Mouse (Mus musculus): ENCODE data around the gene Tspan3. TPM values are rescaled to one million over a fixed set of nuclear protein-coding genes. Genes with fewer than 3 reads are reported as not detected.

Gene Tspan3
- polyA plus RNA-seq, 1 experiment from 2014 or later: 400 TPM

DNA sequence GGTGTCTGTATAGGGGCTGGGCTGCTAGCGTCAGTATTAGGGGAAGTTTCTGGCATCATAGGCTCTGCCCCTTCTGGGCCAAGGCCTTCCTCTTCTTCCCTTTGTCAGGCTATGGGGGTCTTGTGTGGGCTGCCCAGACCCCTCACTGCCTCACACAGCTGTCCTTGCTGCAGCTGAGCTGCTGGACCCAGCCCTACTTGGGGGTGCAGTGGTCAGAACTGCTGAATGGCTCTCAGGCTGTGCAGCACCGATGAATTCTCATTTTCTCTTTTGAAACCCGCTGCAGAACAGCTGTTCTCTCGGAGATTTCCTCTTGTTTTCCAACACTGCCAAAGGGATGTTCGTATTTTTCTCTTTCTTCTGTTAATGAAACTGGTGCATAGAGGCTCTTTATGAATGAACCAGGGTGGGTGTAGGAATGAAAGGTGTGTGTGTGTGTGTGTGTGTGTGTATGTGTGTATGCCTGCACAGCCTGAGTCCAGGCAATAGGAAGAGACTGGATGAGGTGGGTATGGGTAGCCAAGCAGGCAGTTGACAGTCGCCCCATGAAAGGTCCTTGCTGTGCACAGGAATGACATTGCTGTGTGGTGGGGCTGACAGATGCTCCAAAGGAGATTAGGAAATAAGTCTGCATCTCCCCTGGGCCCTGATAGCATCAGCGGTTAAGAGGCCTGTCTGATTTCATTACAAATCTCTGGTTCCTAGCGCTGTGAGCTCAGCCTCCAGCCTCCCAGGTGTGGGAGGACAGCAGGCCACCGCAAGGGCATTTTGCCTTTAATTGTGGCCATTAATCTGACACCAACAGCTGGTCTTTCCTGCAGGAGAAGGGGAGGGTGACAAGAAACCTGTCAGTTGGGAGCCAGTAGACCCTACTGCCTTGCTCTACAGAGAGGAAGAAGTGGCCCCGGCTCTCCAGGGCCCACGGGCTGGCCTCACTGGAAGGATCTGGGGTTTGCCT is 26.5 kb upstream of the Tspan3 start:
- Histone ChIP-seq H3K36me3 (no peaks in the 10 kb centered on the region), H3K27me3 (replicated peaks) (peaks cover 11% of the 10 kb centered on the region), H3K4me1 (peaks cover 11% of the 10 kb centered on the region; the same call in 1 of the 2 replicates), H3K4me2 (no peak overlapping the region), H3K9me3 (no peaks in the 10 kb centered on the region), H3K9ac (no peak overlapping the region), H3K27ac (replicated peaks) (no peak overlapping the region), H3K4me3 (no peak overlapping the region)
- ATAC-seq (ENCODE audit: extremely low read depth, insufficient number of reproducible peaks, low FRiP score, low TSS enrichment): no peak
- 62% methylated on average over 11 of the region's 11 CpGs for WGBS

- Histone ChIP-seq H3K9me3 (no peaks in the 10 kb centered on the region), H3K9ac (no peak overlapping the region), H3K4me3 (no peak overlapping the region), H3K27me3 (replicated peaks) (no peaks in the 10 kb centered on the region), H3K36me3 (no peaks in the 10 kb centered on the region), H3K4me1 (peaks cover 15% of the 10 kb centered on the region), H3K27ac (replicated peaks) (0 out of 2 replicates have a peak overlapping the region, but pooled peaks have one; percentile 1), H3K4me2 (peak overlapping the region; percentile 46)
- 17% methylated on average over 8 of the region's 8 CpGs for WGBS
- ATAC-seq (ENCODE audit: extremely low read depth, insufficient number of reproducible peaks, low FRiP score, low TSS enrichment): no peak
Measured at GRCm38 (mm10) chr9:56180118-56180781, 15.0 kb upstream of the Tspan3 start.

DNA sequence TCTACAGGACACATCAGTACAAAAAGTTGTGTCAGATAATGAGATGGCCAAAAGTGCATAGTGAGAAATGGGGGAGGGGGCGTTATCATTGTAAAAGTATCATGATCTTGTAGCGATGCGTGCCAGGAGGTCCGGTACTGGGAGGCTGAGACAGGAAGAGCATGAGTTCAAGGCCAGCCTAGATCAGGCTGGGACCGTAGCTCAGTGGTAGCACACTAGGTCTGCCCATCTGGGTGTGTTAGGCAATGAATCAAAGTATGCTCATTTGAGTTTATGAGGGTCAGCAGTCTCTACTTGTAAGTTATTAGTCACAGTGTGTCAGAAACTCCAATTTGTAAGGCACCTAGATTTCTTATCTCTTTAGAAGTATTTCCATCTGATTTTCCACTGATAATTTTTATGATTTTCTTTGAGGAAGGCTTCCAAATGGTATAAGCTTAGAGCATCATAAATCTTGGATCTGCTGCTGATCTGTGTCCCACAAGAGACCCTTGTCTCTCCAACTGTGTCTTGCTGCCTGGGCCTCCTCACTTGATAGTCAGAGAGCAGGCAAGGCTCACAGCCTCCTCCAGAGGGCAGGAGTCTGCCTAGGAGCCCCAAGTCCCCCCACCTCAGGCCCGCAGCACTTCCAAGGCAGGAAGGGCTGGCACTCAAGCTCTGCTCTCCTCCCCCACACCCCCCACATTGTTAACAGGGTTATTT is 14.3 kb upstream of the Tspan3 start:
- Histone ChIP-seq H3K27ac (replicated peaks) (no peak overlapping the region), H3K9ac (no peak overlapping the region), H3K4me1 (peaks cover 15% of the 10 kb centered on the region), H3K36me3 (no peaks in the 10 kb centered on the region), H3K4me3 (no peak overlapping the region), H3K27me3 (replicated peaks) (no peaks in the 10 kb centered on the region), H3K9me3 (no peaks in the 10 kb centered on the region), H3K4me2 (no peak overlapping the region; the same call in 1 of the 2 replicates)
- 74% methylated on average over 6 of the region's 6 CpGs for WGBS
- no peak for ATAC-seq (ENCODE audit: extremely low read depth, insufficient number of reproducible peaks, low FRiP score, low TSS enrichment)

DNA sequence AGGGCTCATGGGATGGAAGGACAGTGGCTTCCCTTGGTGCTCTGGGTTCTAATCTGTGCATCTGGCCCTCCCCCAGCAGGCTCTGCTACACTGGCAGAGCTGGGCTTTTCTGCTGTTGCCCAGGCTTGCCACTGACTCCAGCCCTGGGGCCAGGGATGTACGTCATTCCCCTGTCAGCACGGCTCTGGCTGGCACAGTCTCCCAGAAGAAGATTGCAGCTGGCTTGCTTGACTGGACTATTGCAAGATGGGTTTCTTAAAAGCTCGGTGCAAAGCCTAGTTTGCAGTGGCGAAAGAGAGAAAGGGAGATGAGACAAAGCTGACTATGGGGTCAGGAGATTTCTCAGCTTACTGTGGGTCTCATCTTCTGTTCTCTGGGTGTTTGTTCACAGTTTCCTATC is 12.1 kb upstream of the Tspan3 start:
- Histone ChIP-seq H3K27ac (replicated peaks) (no peak overlapping the region), H3K4me1 (peaks cover 13% of the 10 kb centered on the region), H3K27me3 (replicated peaks) (no peaks in the 10 kb centered on the region), H3K9ac (no peak overlapping the region), H3K36me3 (no peaks in the 10 kb centered on the region), H3K9me3 (no peaks in the 10 kb centered on the region), H3K4me2 (no peak overlapping the region), H3K4me3 (no peak overlapping the region)
- 70% methylated on average over 4 of the region's 4 CpGs for WGBS
- ATAC-seq (ENCODE audit: extremely low read depth, insufficient number of reproducible peaks, low FRiP score, low TSS enrichment): no peak

DNA sequence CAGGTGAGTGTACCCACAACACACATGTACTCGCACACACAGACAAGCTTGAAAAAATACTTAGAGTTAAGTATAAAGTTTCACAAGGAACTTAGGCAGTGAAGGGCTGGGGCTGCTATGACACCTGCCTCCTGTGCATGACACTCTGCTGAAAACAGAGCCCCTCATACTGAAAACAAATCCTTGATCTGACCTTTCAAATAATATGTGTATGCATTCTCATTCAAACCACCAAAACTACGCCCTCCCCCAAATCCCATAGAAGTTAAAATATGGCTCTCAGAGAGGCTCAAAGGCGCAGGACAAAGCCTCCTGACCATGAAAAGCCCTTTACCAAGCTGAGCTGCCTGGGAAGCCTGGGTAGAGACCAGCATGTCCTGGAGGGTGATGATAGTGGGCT is 10.0 kb upstream of the Tspan3 start:
- Histone ChIP-seq H3K9ac (no peak overlapping the region), H3K4me3 (no peak overlapping the region), H3K4me1 (peaks cover 6% of the 10 kb centered on the region), H3K27me3 (replicated peaks) (no peaks in the 10 kb centered on the region), H3K9me3 (no peaks in the 10 kb centered on the region), H3K36me3 (no peaks in the 10 kb centered on the region), H3K4me2 (no peak overlapping the region), H3K27ac (replicated peaks) (no peak overlapping the region)
- ATAC-seq (ENCODE audit: extremely low read depth, insufficient number of reproducible peaks, low FRiP score, low TSS enrichment): no peak
- 78% methylated on average over 3 of the region's 3 CpGs for WGBS

DNA sequence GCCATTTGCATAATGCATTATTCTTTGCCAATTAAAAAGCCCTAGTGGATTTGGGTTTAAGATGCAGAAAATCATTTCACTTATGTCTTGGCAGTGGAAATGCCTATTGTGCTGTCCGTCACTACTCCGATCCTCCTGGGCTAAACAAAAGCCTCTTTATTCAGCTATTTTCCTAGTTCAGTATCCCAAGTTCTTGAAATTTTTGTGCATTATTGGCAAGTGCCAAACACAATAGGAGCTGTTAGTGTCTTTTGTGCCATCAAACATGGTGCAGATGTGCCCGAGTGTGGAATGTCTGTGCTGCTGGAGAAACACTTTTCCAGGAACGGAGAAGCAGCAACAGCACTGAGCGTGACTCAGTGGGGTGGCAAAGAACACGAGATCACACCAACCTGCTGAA is 2.4 kb upstream of the Tspan3 start:
- Histone ChIP-seq H3K4me2 (no peak overlapping the region), H3K4me3 (no peak overlapping the region), H3K27ac (replicated peaks) (no peak overlapping the region), H3K36me3 (no peaks in the 10 kb centered on the region), H3K9ac (no peak overlapping the region), H3K9me3 (no peaks in the 10 kb centered on the region), H3K4me1 (peaks cover 3% of the 10 kb centered on the region; the same call in 1 of the 2 replicates), H3K27me3 (replicated peaks) (no peaks in the 10 kb centered on the region)
- WGBS: 72% methylated on average over 6 of the region's 6 CpGs
- no peak for ATAC-seq (ENCODE audit: extremely low read depth, insufficient number of reproducible peaks, low FRiP score, low TSS enrichment)

GRCm38 (mm10) chr9:56166161-56166560 is 884 bp upstream of the Tspan3 start:
- Histone ChIP-seq H3K27ac (replicated peaks) (no peak overlapping the region), H3K4me2 (no peak overlapping the region), H3K4me1 (peaks cover 13% of the 10 kb centered on the region), H3K27me3 (replicated peaks) (no peaks in the 10 kb centered on the region), H3K36me3 (no peaks in the 10 kb centered on the region), H3K9me3 (no peaks in the 10 kb centered on the region), H3K9ac (no peak overlapping the region), H3K4me3 (no peak overlapping the region)
- no peak for ATAC-seq (ENCODE audit: extremely low read depth, insufficient number of reproducible peaks, low FRiP score, low TSS enrichment)
- WGBS: 48% methylated on average over 5 of the region's 5 CpGs

DNA sequence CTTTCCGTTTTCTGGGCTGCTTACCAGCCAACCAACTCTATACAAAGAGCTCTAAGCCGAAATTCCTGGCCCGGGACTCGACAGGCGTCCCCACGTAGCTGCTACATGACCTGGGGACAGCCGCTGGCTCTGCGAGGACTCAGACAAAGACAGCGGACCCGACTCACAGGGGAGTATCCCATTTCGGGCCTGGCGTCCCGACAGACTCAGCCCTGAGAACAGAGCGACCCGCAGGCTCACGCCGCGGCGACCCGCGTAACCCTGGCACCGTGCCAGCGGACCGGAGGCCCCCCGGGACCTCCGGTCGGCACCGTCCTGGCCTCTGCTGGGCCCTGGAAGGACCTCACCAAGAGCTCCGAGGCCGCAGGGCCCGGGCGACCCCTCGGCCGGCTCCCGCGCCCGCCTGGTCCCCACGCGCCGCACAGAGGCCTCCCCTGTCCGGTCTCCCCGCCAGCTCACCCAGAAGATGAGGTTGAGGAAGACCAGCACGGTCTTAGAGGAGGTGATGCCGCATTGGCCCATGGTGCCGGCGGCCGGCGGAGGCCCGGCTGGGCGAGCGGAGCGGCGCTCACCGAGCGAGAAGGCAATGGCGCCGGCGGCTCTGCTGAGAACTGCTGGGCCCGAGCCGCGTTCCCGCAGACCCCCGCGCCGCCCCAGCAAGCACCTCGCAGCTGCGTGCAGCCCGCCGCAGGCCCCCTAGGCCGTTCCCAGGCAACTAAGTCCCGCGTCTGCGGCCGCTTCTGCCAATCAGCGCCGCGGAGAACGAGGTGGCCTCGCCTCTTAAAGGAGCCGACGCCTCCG is 4.7 kb downstream of the Tspan3 start:
- under 1% methylated on average over 82 of the region's 82 CpGs for WGBS
- Histone ChIP-seq H3K27ac (replicated peaks) (peak overlapping the region; percentile 96), H3K27me3 (replicated peaks) (no peaks in the 10 kb centered on the region), H3K4me3 (peak overlapping the region; percentile 99), H3K9ac (peak overlapping the region; percentile 95), H3K9me3 (no peaks in the 10 kb centered on the region), H3K4me2 (peak overlapping the region; percentile 86), H3K4me1 (peaks cover 48% of the 10 kb centered on the region), H3K36me3 (no peaks in the 10 kb centered on the region)
- ATAC-seq (ENCODE audit: extremely low read depth, insufficient number of reproducible peaks, low FRiP score, low TSS enrichment): peak; percentile 89

DNA sequence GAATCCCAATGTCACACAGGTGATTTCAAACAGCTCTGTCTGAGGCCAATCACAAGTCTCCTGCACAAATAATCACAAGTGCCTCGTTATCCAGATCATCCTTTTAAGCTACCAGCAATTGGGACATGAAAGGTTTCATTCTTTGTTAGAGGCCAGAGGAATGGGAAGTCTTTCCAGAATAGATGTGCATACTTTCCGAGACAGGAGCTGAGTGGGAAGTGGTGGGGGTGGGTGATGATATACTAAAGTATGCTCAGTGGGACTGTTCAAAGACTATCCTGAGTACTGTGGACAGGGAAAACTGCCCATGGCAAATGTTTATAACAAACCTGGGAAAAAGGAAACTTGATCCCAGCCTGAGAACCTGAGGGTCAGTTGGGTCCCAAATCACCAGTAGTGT is 5.8 kb downstream of the Tspan3 start:
- WGBS: 7% methylated on average over 2 of the region's 2 CpGs
- H3K4me2 ChIP-seq: peak overlapping the region; percentile 86
- no peak overlapping the region; the same call in none of the 2 replicates for H3K27ac ChIP-seq (replicated peaks)
- peak overlapping the region; percentile 99 for H3K4me3 ChIP-seq
- H3K9ac ChIP-seq: peak overlapping the region; percentile 95
- H3K4me1 ChIP-seq: peaks cover 58% of the 10 kb centered on the region
- no peak for ATAC-seq (ENCODE audit: extremely low read depth, insufficient number of reproducible peaks, low FRiP score, low TSS enrichment)
- H3K36me3 ChIP-seq: no peaks in the 10 kb centered on the region
- no peaks in the 10 kb centered on the region for H3K27me3 ChIP-seq (replicated peaks)
- no peaks in the 10 kb centered on the region for H3K9me3 ChIP-seq

DNA sequence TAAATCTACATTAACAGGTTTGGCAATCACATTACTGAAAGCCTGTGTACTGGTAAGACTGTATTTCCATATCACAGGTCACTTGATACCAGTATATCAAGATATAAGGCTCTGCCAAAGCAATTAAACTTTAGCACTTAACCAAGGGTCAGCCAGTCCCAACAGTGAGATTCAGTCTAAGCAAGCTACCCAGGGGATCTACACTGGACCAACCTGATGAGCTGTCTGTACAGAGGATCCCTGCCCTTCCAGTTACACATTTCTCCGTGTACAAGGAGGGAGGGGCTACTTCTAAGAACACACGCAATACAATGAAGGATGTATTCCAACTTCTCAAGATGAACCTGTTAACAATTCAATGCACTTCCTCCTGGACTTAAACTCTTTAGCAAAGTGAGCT is 7.2 kb downstream of the Tspan3 start:
- H3K27ac ChIP-seq (replicated peaks): no peak overlapping the region
- WGBS: 50% methylated on average over 2 of the region's 2 CpGs
- H3K4me3 ChIP-seq: no peak overlapping the region
- no peak overlapping the region for H3K9ac ChIP-seq
- no peak for ATAC-seq (ENCODE audit: extremely low read depth, insufficient number of reproducible peaks, low FRiP score, low TSS enrichment)
- H3K9me3 ChIP-seq: no peaks in the 10 kb centered on the region
- peak overlapping the region; percentile 24 for H3K4me2 ChIP-seq
- no peaks in the 10 kb centered on the region for H3K27me3 ChIP-seq (replicated peaks)
- peaks cover 69% of the 10 kb centered on the region for H3K4me1 ChIP-seq
- H3K36me3 ChIP-seq: no peaks in the 10 kb centered on the region

All from heart, embryonic 13.5 days (tissue).